Mouse (Mus musculus): Measurements from ENCODE around the gene Lrrn2.

GRCm38 (mm10) chr1:132977402-132977801, 97.3 kb downstream of the Lrrn2 start:
- TF ChIP-seq USF1 (IDR thresholded peaks at IDR 0.05; ENCODE audit: low read depth, low read length) (no peak), POLR2A (IDR thresholded peaks at IDR 0.05; ENCODE audit: control insufficient read depth in 1 of 2, insufficient read depth in 1 of 2, low read depth in 1 of 2, low read length in 2 of 2, poor library complexity in 1 of 2) (no peak), ZNF384 (IDR thresholded peaks at IDR 0.05; ENCODE audit: low read depth, low read length) (no peak), CTCF (IDR thresholded peaks at IDR 0.05 in 2 of 3, conservative IDR thresholded peaks at IDR 0.05 in 1 of 3; ENCODE audit: control insufficient read depth in 1 of 3, insufficient read depth in 1 of 3, low read depth in 2 of 3, low read length in 3 of 3, poor library complexity in 1 of 3, severe bottlenecking in 1 of 3) (no peak), TCF12 (IDR thresholded peaks at IDR 0.05; ENCODE audit: low read depth, low read length) (no peak), EP300 (IDR thresholded peaks at IDR 0.05; ENCODE audit: low read depth in 1 of 2, low read length in 2 of 2) (no peak), MAX (IDR thresholded peaks at IDR 0.05; ENCODE audit: low read length) (no peak), ETS1 (IDR thresholded peaks at IDR 0.05; ENCODE audit: low read depth, low read length) (no peak)
